9 mouse cellular contexts compared by ENCODE assay signal in the genomic region with DNA sequence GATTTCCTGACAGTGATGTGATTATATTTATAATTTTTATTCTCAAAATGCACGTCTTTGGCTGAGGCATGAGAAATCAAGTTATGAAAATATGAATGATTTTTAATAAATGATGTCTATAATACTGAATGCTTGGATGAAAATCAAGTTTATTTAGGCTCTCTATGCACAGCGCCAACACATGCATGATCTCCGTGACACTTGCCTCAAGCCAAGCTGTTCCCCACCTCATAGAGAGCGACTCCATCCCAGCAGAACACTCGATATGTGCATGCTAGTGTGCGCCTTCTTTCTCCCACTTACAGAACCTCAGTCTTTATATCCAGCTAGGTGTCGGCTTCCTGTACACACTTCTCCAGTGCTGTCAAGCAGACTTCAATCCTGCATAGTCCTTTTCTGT.
A peak's percentile ranks its signal among the peaks of the same experiment; 100 is the strongest.
DNase-seq lines count a peak whose midpoint lies in the region; ATAC-seq and TF ChIP-seq lines count a peak whose summit lies in the region.
"Had no signal": no experiment of that assay in that cellular context is flagged by ENCODE, and none has a peak within 500 bp of the region (broad histone marks: within the 10 kb centered on the region; RNA-seq: fewer than 3 reads in every experiment).

No protein-coding gene starts in this region.

- no peaks in the 10 kb centered on the region for H3K27me3 ChIP-seq in liver, embryonic 11.5 days (replicated peaks; ENCODE audit: control insufficient read depth, insufficient read depth, low read length)
- H3K27me3 ChIP-seq in liver, postnatal 0 days (ENCODE audit: insufficient read depth, low read length): no peaks in the 10 kb centered on the region
- H3K27me3 ChIP-seq in forebrain, embryonic 16.5 days (replicated peaks; ENCODE audit: control insufficient read depth, insufficient read depth, low read length): no peaks in the 10 kb centered on the region
- no peaks in the 10 kb centered on the region for H3K27me3 ChIP-seq in hindbrain, embryonic 16.5 days (replicated peaks; ENCODE audit: control insufficient read depth, insufficient read depth, low read length)
- H3K27me3 ChIP-seq in neural tube, embryonic 13.5 days: no peaks in the 10 kb centered on the region
- H3K27me3 ChIP-seq: heart, embryonic 12.5 days had no signal

- H3K36me3 ChIP-seq in liver, embryonic 11.5 days (ENCODE audit: control insufficient read depth, insufficient read depth, low read length): no peaks in the 10 kb centered on the region
- H3K36me3 ChIP-seq in liver, postnatal 0 days (replicated peaks; ENCODE audit: insufficient read depth, low read length): no peaks in the 10 kb centered on the region
- no peaks in the 10 kb centered on the region for H3K36me3 ChIP-seq in forebrain, embryonic 16.5 days (ENCODE audit: control insufficient read depth, insufficient read depth)
- no peaks in the 10 kb centered on the region for H3K36me3 ChIP-seq in hindbrain, embryonic 16.5 days (ENCODE audit: control insufficient read depth, insufficient read depth, low read length)
- no peaks in the 10 kb centered on the region for H3K36me3 ChIP-seq in neural tube, embryonic 13.5 days
- H3K36me3 ChIP-seq: G1E; heart, embryonic 12.5 days had no signal

- H3K4me3 ChIP-seq in liver, embryonic 11.5 days (ENCODE audit: low read depth, low read length): no peak overlapping the region
- H3K4me3 ChIP-seq in liver, postnatal 0 days (ENCODE audit: low read depth, low read length): no peak overlapping the region
- no peak overlapping the region for H3K4me3 ChIP-seq in forebrain, embryonic 16.5 days (replicated peaks; ENCODE audit: low read length)
- H3K4me3 ChIP-seq in hindbrain, embryonic 16.5 days (ENCODE audit: low read length): no peak overlapping the region
- no peak overlapping the region for H3K4me3 ChIP-seq in neural tube, embryonic 13.5 days
- H3K4me3 ChIP-seq: heart, embryonic 12.5 days had no signal

- TF ChIP-seq CTCF in liver, postnatal 0 days (IDR thresholded peaks at IDR 0.05; ENCODE audit: low read depth): no peak

- no peak overlapping the region for H3K27ac ChIP-seq in liver, embryonic 11.5 days (ENCODE audit: low read depth, low read length)
- no peak overlapping the region for H3K27ac ChIP-seq in liver, postnatal 0 days (ENCODE audit: low read depth)
- no peak overlapping the region for H3K27ac ChIP-seq in forebrain, embryonic 16.5 days (ENCODE audit: low read length)
- no peak overlapping the region for H3K27ac ChIP-seq in hindbrain, embryonic 16.5 days (ENCODE audit: low read depth, low read length)
- no peak overlapping the region for H3K27ac ChIP-seq in neural tube, embryonic 13.5 days (replicated peaks)

- 65% methylated on average over 7 of the region's 7 CpGs for WGBS in liver, embryonic 11.5 days
- 68% methylated on average over 7 of the region's 7 CpGs for WGBS in liver, postnatal 0 days (ENCODE audit: insufficient replicate concordance)
- 71% methylated on average over 7 of the region's 7 CpGs for WGBS in forebrain, embryonic 16.5 days
- WGBS in hindbrain, embryonic 16.5 days: 73% methylated on average over 7 of the region's 7 CpGs
- 72% methylated on average over 7 of the region's 7 CpGs for WGBS in neural tube, embryonic 13.5 days

- H3K4me2 ChIP-seq in liver, embryonic 11.5 days: no peak overlapping the region
- no peak overlapping the region for H3K4me2 ChIP-seq in liver, postnatal 0 days (ENCODE audit: low read depth, low read length)
- H3K4me2 ChIP-seq in forebrain, embryonic 16.5 days (ENCODE audit: low read length): no peak overlapping the region
- H3K4me2 ChIP-seq in hindbrain, embryonic 16.5 days (ENCODE audit: low read length): no peak overlapping the region
- H3K4me2 ChIP-seq in neural tube, embryonic 13.5 days: no peak overlapping the region
- H3K4me2 ChIP-seq: heart, embryonic 12.5 days had no signal

- H3K9ac ChIP-seq in liver, embryonic 11.5 days (ENCODE audit: low read depth, low read length): no peak overlapping the region
- no peak overlapping the region for H3K9ac ChIP-seq in liver, postnatal 0 days (replicated peaks)
- no peak overlapping the region for H3K9ac ChIP-seq in forebrain, embryonic 16.5 days (replicated peaks; ENCODE audit: low read depth, low read length)
- no peak overlapping the region for H3K9ac ChIP-seq in hindbrain, embryonic 16.5 days (ENCODE audit: low read depth, low read length)
- H3K9ac ChIP-seq in neural tube, embryonic 13.5 days: no peak overlapping the region
- H3K9ac ChIP-seq: heart, embryonic 12.5 days had no signal

- H3K4me1 ChIP-seq in liver, embryonic 11.5 days (replicated peaks; ENCODE audit: control insufficient read depth, insufficient read depth, low read length): no peaks in the 10 kb centered on the region
- no peaks in the 10 kb centered on the region for H3K4me1 ChIP-seq in liver, postnatal 0 days (ENCODE audit: insufficient read depth)
- H3K4me1 ChIP-seq in forebrain, embryonic 16.5 days (replicated peaks; ENCODE audit: control insufficient read depth, insufficient read depth, low read length): no peaks in the 10 kb centered on the region
- H3K4me1 ChIP-seq in hindbrain, embryonic 16.5 days (ENCODE audit: control insufficient read depth, insufficient read depth, low read depth, low read length): no peaks in the 10 kb centered on the region
- H3K4me1 ChIP-seq in neural tube, embryonic 13.5 days (replicated peaks): no peaks in the 10 kb centered on the region
- H3K4me1 ChIP-seq: heart, embryonic 12.5 days had no signal

- no peak for TF ChIP-seq EP300 in liver, postnatal 0 days (IDR thresholded peaks at IDR 0.05; ENCODE audit: low read depth)

- no peak for ATAC-seq in liver, embryonic 11.5 days (replicated peaks; ENCODE audit: low FRiP score)
- ATAC-seq in liver, postnatal 0 days: no peak
- ATAC-seq in forebrain, embryonic 16.5 days: peak; percentile 68
- peak; percentile 59; the same call in 1 of the 2 replicates for ATAC-seq in hindbrain, embryonic 16.5 days
- peak; percentile 43; the same call in 1 of the 2 replicates for ATAC-seq in neural tube, embryonic 13.5 days (ENCODE audit: low read depth)

- H3K9me3 ChIP-seq in liver, embryonic 11.5 days (ENCODE audit: control insufficient read depth, low read length): no peaks in the 10 kb centered on the region
- no peaks in the 10 kb centered on the region for H3K9me3 ChIP-seq in liver, postnatal 0 days (ENCODE audit: low read length)
- no peaks in the 10 kb centered on the region for H3K9me3 ChIP-seq in forebrain, embryonic 16.5 days (ENCODE audit: control insufficient read depth, low read length)
- no peaks in the 10 kb centered on the region for H3K9me3 ChIP-seq in hindbrain, embryonic 16.5 days (ENCODE audit: control insufficient read depth, low read length)
- no peaks in the 10 kb centered on the region for H3K9me3 ChIP-seq in neural tube, embryonic 13.5 days
- H3K9me3 ChIP-seq: G1E; heart, embryonic 12.5 days had no signal

- peak; percentile 12 for DNase-seq in liver, embryonic 11.5 days (ENCODE audit: low spot score)
- DNase-seq in liver, postnatal 0 days: no peak
- no peak for DNase-seq in adrenal gland, postnatal 10 days
- DNase-seq in cerebellum, postnatal 25 days: no peak

Comparison
In these comparisons a context has a peak if more than half of its experiments do, and no peak if none do; other contexts are left out.
1. ATAC-seq: peak in forebrain, embryonic 16.5 days (single experiment), hindbrain, embryonic 16.5 days (single experiment) and neural tube, embryonic 13.5 days (single experiment); none in liver, embryonic 11.5 days (single experiment) and liver, postnatal 0 days (single experiment).